Mouse (Mus musculus): ENCODE measurements around the gene Ezr. TPM values are rescaled to one million over a fixed set of nuclear protein-coding genes. Genes with fewer than 3 reads are reported as not detected.
A peak's percentile ranks its signal among the peaks of the same experiment; 100 is the strongest.

Ezr gene
- polyA plus RNA-seq, 1 experiment = 168 TPM

DNA sequence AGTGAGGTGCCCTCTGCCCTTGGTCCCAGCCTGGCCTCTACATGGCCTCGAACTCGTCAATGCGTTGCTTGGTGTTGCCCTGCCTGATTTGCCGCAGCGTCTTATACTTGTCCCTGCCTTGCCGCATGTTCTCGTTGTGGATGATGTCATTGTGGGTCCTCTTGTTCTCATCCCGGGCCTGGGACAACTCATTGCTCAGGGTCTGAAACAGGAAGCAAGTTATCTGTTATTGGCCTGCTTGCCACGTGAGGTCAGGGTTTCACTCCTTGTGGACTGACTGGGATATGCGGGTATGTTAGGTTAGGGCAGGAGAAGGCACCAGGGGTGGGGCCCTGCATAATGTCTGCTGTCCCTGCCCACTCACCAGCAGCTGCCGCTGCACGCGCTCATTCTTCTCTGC is 43.3 kb downstream of the Ezr start:
- Histone ChIP-seq H3K27ac (ENCODE audit: insufficient read depth, low read length) (no peak overlapping the region), H3K4me1 (ENCODE audit: control insufficient read depth, insufficient read depth, low read length) (no peaks in the 10 kb centered on the region), H3K36me3 (ENCODE audit: control insufficient read depth, insufficient read depth, low read length, poor library complexity, severe bottlenecking) (peaks cover 69% of the 10 kb centered on the region), H3K27me3 (ENCODE audit: control insufficient read depth, insufficient read depth, low read length, poor library complexity, severe bottlenecking) (no peaks in the 10 kb centered on the region), H3K4me3 (ENCODE audit: low read depth, low read length) (no peak overlapping the region), H3K9ac (ENCODE audit: low read depth, poor library complexity, severe bottlenecking) (no peak overlapping the region), H3K9me3 (replicated peaks; ENCODE audit: control insufficient read depth, insufficient read depth, low read length, poor library complexity, severe bottlenecking) (peaks cover 78% of the 10 kb centered on the region)
- TF ChIP-seq EP300 (IDR thresholded peaks at IDR 0.05; ENCODE audit: insufficient read depth, low read depth, low read length) (0 out of 2 replicates have a peak, but pooled peaks have one; percentile 26), CTCF (IDR thresholded peaks at IDR 0.05; ENCODE audit: low read depth, low read length) (no peak)

DNA sequence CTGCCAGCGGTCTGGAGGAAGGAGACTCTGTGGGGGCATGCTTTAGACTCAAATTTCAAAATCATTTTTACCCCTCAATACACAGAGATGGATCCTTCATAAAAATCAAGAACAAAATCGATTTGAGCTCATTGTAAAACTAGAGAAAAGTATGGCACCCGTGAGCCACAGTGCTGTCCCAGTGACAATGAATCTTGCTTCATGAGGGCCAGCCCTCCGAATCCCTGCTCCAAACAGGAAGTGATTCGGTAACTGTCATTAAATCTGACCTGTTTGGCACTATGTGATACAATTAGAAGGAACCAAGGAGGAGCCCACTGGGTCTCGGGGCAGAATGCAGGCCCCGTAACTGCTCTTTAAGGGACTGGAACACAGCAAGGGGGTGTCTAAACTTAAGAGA is 43.7 kb downstream of the Ezr start:
- no peak overlapping the region for H3K9ac ChIP-seq (ENCODE audit: low read depth, poor library complexity, severe bottlenecking)
- peaks cover 73% of the 10 kb centered on the region for H3K9me3 ChIP-seq (replicated peaks; ENCODE audit: control insufficient read depth, insufficient read depth, low read length, poor library complexity, severe bottlenecking)
- no peaks in the 10 kb centered on the region for H3K4me1 ChIP-seq (ENCODE audit: control insufficient read depth, insufficient read depth, low read length)
- H3K36me3 ChIP-seq (ENCODE audit: control insufficient read depth, insufficient read depth, low read length, poor library complexity, severe bottlenecking) = peaks cover 65% of the 10 kb centered on the region
- H3K27me3 ChIP-seq (ENCODE audit: control insufficient read depth, insufficient read depth, low read length, poor library complexity, severe bottlenecking) = no peaks in the 10 kb centered on the region
- no peak overlapping the region for H3K27ac ChIP-seq (ENCODE audit: insufficient read depth, low read length)
- no peak for TF ChIP-seq POLR2A (IDR thresholded peaks at IDR 0.05; ENCODE audit: insufficient read depth, low read length)
- no peak for TF ChIP-seq EP300 (IDR thresholded peaks at IDR 0.05; ENCODE audit: insufficient read depth, low read depth, low read length)
- TF ChIP-seq CTCF (IDR thresholded peaks at IDR 0.05; ENCODE audit: low read depth, low read length) = no peak
- H3K4me3 ChIP-seq (ENCODE audit: low read depth, low read length) = no peak overlapping the region

DNA sequence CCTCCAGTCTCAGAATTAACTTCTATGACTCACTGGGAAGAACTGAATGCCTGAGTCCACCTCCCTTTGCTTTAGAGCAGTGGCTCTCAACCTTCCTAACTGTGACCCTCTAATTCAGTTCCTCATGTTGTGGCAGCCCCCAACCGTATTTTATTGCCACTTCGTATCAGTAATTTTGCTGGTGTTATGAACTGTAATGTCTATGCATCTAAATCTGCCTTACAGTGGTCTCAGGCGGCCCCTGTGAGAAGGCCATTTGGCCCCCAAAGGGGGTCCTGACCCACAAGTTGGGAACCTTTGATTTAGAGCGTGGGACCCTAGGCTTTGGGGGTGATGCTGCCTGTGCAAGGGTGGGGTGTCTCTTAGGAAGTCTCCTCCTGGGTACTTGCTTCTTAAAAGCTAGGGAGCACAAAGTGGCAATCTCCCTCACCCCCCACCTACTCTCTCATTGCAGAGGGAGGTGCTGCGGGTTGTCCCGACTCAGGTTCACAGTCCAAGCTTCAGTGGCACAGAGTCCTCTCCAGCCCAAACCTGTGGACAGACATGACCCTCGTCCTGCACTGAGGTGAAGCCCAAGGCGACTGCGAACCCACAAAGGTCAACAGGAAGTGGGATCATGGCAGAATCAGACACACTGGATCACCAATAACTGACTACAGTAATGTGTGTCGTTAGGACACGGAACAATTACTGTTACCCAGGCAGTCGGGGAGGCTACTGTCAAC is 45.1 kb downstream of the Ezr start:
- TF ChIP-seq POLR2A (IDR thresholded peaks at IDR 0.05; ENCODE audit: insufficient read depth, low read length) (no peak), CTCF (IDR thresholded peaks at IDR 0.05; ENCODE audit: low read depth, low read length) (no peak), EP300 (IDR thresholded peaks at IDR 0.05; ENCODE audit: insufficient read depth, low read depth, low read length) (no peak)
- Histone ChIP-seq H3K4me1 (ENCODE audit: control insufficient read depth, insufficient read depth, low read length) (no peaks in the 10 kb centered on the region), H3K9ac (ENCODE audit: low read depth, poor library complexity, severe bottlenecking) (no peak overlapping the region), H3K27ac (ENCODE audit: insufficient read depth, low read length) (0 out of 2 replicates have a peak overlapping the region, but pooled peaks have one; percentile 16), H3K4me3 (ENCODE audit: low read depth, low read length) (no peak overlapping the region), H3K36me3 (ENCODE audit: control insufficient read depth, insufficient read depth, low read length, poor library complexity, severe bottlenecking) (peaks cover 53% of the 10 kb centered on the region), H3K9me3 (replicated peaks; ENCODE audit: control insufficient read depth, insufficient read depth, low read length, poor library complexity, severe bottlenecking) (peaks cover 59% of the 10 kb centered on the region), H3K27me3 (ENCODE audit: control insufficient read depth, insufficient read depth, low read length, poor library complexity, severe bottlenecking) (no peaks in the 10 kb centered on the region)

DNA sequence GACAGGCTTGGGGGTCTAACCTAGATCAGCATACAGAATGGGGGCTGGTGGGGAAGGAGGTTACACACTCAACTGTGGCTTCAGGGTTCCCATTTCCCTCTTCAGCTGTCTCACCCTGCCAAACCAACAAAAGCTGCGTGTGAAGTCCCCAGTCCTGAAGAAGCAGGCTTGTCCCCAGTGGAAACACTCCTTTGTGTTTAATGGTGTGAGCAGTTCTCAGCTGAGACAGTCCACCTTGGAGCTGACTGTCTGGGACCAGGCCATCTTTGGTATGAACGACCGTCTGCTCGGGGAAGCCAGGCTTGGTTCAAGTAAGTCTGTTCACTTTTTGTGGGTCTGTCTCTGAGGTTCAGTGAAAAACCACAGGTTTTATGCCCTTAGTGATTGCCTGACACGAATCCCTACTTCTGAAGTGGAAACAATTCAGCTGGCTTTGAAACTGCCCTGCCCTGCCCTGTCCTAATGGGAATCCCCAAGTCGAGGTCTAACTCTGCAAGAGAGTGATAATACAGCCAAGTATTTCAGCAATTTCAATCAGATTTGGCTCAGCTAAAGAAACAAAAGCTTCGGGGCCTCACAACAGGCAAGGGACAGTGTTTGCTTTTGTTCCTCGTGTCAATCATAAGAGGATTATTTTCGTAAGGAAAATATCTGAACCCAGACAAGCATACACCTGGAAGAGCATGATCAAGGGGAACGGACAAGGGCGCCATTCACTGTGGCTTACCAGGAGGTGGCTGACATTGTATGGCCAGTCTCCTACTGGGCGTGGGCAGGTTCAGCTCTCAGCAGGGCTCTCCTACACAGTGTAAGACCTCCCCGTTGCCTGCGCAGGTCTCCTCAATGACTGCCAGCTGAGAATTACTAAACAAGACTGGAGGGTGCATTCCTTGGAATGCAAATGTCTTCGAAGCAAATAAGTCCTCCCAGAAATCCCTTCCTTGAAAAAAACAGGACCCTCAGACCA is 46.0 kb downstream of the Ezr start:
- Histone ChIP-seq H3K27ac (ENCODE audit: insufficient read depth, low read length) (0 out of 2 replicates have a peak overlapping the region, but pooled peaks have one; percentile 16), H3K4me3 (ENCODE audit: low read depth, low read length) (no peak overlapping the region), H3K36me3 (ENCODE audit: control insufficient read depth, insufficient read depth, low read length, poor library complexity, severe bottlenecking) (peaks cover 44% of the 10 kb centered on the region), H3K27me3 (ENCODE audit: control insufficient read depth, insufficient read depth, low read length, poor library complexity, severe bottlenecking) (no peaks in the 10 kb centered on the region), H3K9ac (ENCODE audit: low read depth, poor library complexity, severe bottlenecking) (no peak overlapping the region), H3K9me3 (replicated peaks; ENCODE audit: control insufficient read depth, insufficient read depth, low read length, poor library complexity, severe bottlenecking) (peaks cover 51% of the 10 kb centered on the region), H3K4me1 (ENCODE audit: control insufficient read depth, insufficient read depth, low read length) (no peaks in the 10 kb centered on the region)
- TF ChIP-seq CTCF (IDR thresholded peaks at IDR 0.05; ENCODE audit: low read depth, low read length) (no peak), EP300 (IDR thresholded peaks at IDR 0.05; ENCODE audit: insufficient read depth, low read depth, low read length) (0 out of 2 replicates have a peak, but pooled peaks have one; percentile 38)

DNA sequence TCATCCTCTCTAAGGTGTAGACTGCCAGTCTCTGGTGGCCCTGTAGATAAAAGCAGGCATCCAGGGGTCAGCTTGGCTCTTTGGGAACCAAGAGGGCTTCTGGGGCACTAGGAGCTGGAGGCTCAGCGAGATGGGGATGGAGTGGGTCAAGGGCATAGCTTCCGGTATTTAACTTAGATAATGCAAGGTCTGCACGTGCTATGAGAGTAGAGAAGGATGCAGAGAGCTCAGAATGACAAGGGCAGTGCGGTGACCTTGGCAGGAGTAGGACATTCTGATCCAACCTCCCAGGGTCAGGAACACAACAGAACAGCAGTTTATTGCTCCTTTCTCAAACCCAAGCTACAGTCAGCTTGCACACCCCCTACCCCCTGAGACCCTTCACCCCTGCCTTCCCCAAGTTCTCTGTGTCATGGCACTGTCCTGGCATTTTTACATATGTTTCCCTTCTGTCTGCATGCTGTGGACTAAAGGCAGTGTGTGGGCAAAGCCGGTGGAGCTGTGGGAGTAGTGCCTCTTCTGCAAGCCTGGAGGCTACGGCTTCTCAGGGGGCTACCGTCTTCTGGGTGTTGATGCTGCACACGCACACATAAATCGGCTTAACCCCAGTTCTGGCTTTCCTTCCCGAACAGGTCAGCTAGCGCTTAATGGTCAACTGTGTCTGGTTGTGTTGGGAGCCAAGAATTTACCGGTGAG is 47.7 kb downstream of the Ezr start:
- no peak for TF ChIP-seq POLR2A (IDR thresholded peaks at IDR 0.05; ENCODE audit: insufficient read depth, low read length)
- Histone ChIP-seq H3K27ac (ENCODE audit: insufficient read depth, low read length) (no peak overlapping the region), H3K4me1 (ENCODE audit: control insufficient read depth, insufficient read depth, low read length) (no peaks in the 10 kb centered on the region), H3K27me3 (ENCODE audit: control insufficient read depth, insufficient read depth, low read length, poor library complexity, severe bottlenecking) (no peaks in the 10 kb centered on the region), H3K9me3 (replicated peaks; ENCODE audit: control insufficient read depth, insufficient read depth, low read length, poor library complexity, severe bottlenecking) (peaks cover 34% of the 10 kb centered on the region), H3K9ac (ENCODE audit: low read depth, poor library complexity, severe bottlenecking) (no peak overlapping the region), H3K36me3 (ENCODE audit: control insufficient read depth, insufficient read depth, low read length, poor library complexity, severe bottlenecking) (peaks cover 27% of the 10 kb centered on the region), H3K4me3 (ENCODE audit: low read depth, low read length) (no peak overlapping the region)

All from ES-Bruce4 (cell line).